Mouse (Mus musculus): ENCODE results near the gene Psmf1.

DNA sequence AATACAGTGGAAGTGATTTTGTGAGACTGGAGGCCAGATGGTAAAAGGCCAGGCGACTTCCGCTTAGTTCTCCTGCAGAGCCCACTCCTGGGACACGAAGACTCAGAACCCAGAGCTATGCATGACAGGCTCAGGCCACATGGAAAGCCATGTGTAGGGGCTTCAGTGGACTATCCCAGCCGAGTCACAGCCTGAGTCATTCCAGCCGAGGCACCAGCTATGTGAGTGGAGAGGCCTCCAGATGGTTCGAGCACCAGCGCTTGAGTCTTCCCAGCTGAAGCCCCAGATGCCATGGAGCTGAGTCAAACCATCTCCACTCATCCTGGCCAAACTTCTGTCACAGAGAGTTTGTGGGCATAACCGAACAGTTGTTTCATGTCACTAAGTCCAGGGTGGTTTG is 29.5 kb upstream of the Psmf1 start:
- TF ChIP-seq CTCF (IDR thresholded peaks at IDR 0.05; ENCODE audit: borderline replicate concordance, insufficient read depth, low read depth, low read length): no peak
- no peak for TF ChIP-seq POLR2A (IDR thresholded peaks at IDR 0.05; ENCODE audit: borderline replicate concordance, insufficient read depth, low read length)
